Mouse (Mus musculus) heart, adult 2 months (tissue): Measurements from ENCODE around the gene Rnf141. TPM values are rescaled to one million over a fixed set of nuclear protein-coding genes. Genes with fewer than 3 reads are reported as not detected.

Experiments used
- DNase-seq, 2 experiments: peaks; one replicate each; pipeline ENCODE4 v3.0.0; 2021
- H3K27ac ChIP-seq: fragments of 200-600 bp; 2 replicates; pipeline ENCODE4 v1.8.1; 2022
- H3K27me3 ChIP-seq: fragments of 200-500 bp; 2 replicates; pipeline ENCODE4 v1.6.1; 2012; ENCODE audit warnings: mild to moderate bottlenecking, low read length, inconsistent platforms, mixed read lengths; ENCODE audit not compliant: control insufficient read depth, insufficient read depth
- H3K36me3 ChIP-seq: fragments of 200-500 bp; 2 replicates; pipeline ENCODE4 v1.6.1; 2012; ENCODE audit warnings: low read length, inconsistent platforms; ENCODE audit not compliant: control insufficient read depth, insufficient read depth
- H3K4me1 ChIP-seq: fragments of 200-500 bp; 2 replicates; pipeline ENCODE4 v1.6.1; 2011; ENCODE audit warnings: low read length; ENCODE audit not compliant: control insufficient read depth, insufficient read depth
- H3K4me3 ChIP-seq: fragments of 200-600 bp; 2 replicates; pipeline ENCODE4 v1.8.1; 2022
- H3K79me2 ChIP-seq: fragments of 200-500 bp; replicated peaks from 2 replicates; pipeline ENCODE4 v1.6.1; 2012; ENCODE audit warnings: mild to moderate bottlenecking, inconsistent platforms, low read length, moderate library complexity, mixed read lengths; ENCODE audit not compliant: control insufficient read depth, insufficient read depth
- H3K9ac ChIP-seq: fragments of 200-500 bp; 2 replicates; pipeline ENCODE4 v1.6.1; 2012; ENCODE audit warnings: low read depth, mild to moderate bottlenecking, control low read depth, inconsistent platforms, low read length, mixed read lengths
- CTCF ChIP-seq: fragments of 200-600 bp; IDR thresholded peaks from 2 replicates; pipeline ENCODE4 v1.8.1; 2022; ENCODE audit warnings: antibody characterized with exemption, mild to moderate bottlenecking, moderate library complexity
- EP300 ChIP-seq: fragments of 200-500 bp; IDR thresholded peaks from 2 replicates; pipeline ENCODE4 v1.6.1; 2011; ENCODE audit warnings: low read depth, low read length, control low read depth; ENCODE audit not compliant: insufficient read depth
- POLR2A ChIP-seq: fragments of 200-500 bp; IDR thresholded peaks from 2 replicates; pipeline ENCODE4 v1.6.1; 2011; ENCODE audit warnings: mild to moderate bottlenecking, low read depth, low read length, control low read depth; ENCODE audit not compliant: insufficient read depth
- WGBS: fragments of 180-500 bp; shearing (Covaris S2); methylation state at CpG from one replicate; pipeline ENCODE4 v1.1.7; 2018; 5-methylcytosine and 5-hydroxymethylcytosine counted together
- intact Hi-C: fragments of 180-260 bp; cut with DNase I; formaldehyde crosslinking; loops from one replicate; pipeline ENCODE4 v1.15.1; 2025
- polyA plus RNA-seq: library from polyadenylated mRNA; depleted of rRNA; stranded (reverse); fragments of >200 nt; gene quantifications from 2 replicates; pipeline ENCODE4 v1.2.3, GENCODE M21; 2012
- total RNA-seq, 2 experiments: library from RNA; stranded (reverse); gene quantifications; 2 replicates each; pipeline ENCODE4 v1.2.3; 2021

Gene Rnf141
- total and polyA plus RNA-seq, 3 experiments, result 19.4 to 36.4 (median 33.2) TPM

DNA sequence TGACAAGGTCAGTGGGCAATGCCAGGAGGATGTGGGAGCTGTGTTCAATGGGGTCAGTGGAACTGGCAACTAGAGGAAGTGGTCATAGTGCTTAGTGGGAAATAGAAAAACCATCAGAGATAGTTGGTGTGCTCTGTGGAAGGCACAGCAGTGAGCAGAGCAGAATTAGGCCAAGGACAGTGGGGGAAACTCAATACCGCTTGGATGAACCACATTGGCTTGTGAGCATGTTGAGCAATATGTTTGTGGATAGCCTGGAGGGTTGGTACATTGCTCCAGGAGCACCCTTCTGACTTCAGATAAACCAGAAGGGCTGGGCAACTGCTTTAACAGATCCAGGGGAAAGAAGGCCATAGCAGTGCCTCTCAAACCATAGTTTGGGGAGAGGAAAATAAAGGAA is 4.1 kb upstream of the Rnf141 start:
- 91% methylated on average over 1 of the region's 1 CpGs for WGBS
- H3K9ac ChIP-seq, result no peak overlapping the region
- H3K27me3 ChIP-seq, result no peaks in the 10 kb centered on the region
- intact Hi-C loops, result no loop called here
- DNase-seq, result no peak
- no peak overlapping the region for H3K4me3 ChIP-seq
- no peak for TF ChIP-seq POLR2A
- TF ChIP-seq CTCF, result no peak
- TF ChIP-seq EP300, result no peak
- H3K27ac ChIP-seq, result no peak overlapping the region
- H3K4me1 ChIP-seq, result no peaks in the 10 kb centered on the region
- peaks cover under 1% of the 10 kb centered on the region; the same call in 1 of the 2 replicates for H3K36me3 ChIP-seq
- H3K79me2 ChIP-seq, result no peaks in the 10 kb centered on the region; the same call in 1 of the 2 replicates

DNA sequence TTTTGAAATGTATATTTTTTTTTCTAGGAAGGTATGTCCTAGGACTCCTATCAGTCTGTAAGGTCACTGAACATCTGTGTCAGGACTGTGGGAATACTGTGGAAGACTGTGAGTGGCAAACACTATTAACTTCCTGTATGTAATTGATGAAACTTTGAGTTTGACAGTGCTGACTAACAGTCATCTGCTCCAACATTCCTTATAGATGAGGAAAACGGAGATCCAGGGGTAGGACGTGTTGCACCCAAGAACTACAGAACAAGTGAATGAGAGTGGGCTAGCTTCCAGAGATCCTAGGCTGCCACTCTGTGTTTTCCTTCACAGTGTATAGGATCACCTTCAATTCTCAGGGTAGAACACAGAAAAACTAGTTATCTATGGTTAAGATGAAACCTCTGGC is 3.1 kb upstream of the Rnf141 start:
- intact Hi-C loops, result no loop called here
- no peak overlapping the region for H3K4me3 ChIP-seq
- no peaks in the 10 kb centered on the region for H3K27me3 ChIP-seq
- peaks cover 2% of the 10 kb centered on the region; the same call in 1 of the 2 replicates for H3K36me3 ChIP-seq
- no peaks in the 10 kb centered on the region for H3K4me1 ChIP-seq
- no peak overlapping the region for H3K27ac ChIP-seq
- H3K9ac ChIP-seq, result no peak overlapping the region
- 36% methylated on average over 2 of the region's 2 CpGs for WGBS
- H3K79me2 ChIP-seq, result no peaks in the 10 kb centered on the region; the same call in 1 of the 2 replicates
- DNase-seq, result no peak
- TF ChIP-seq EP300 (no peak), CTCF (no peak), POLR2A (no peak)

DNA sequence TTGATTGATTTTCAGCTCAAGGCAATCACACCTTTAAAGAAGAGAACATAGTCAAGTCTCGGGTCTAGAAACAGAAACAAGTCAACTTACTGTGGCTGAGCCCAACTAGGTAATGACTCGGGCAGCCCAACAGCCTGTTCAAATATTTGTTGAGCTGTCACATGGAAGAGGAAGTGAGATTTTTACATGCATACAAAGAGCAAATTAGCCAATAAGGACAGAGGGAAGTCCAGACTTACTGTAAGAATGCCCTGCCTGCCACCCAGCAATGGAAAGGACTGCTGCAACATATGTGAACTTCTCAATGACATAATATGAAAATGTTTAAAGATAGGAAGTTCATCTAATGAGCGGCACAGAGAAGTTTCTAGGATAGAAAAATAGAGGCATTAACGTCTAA is 3.9 kb downstream of the Rnf141 start:
- intact Hi-C loops, result no loop called here
- H3K4me1 ChIP-seq, result no peaks in the 10 kb centered on the region; the same call in 1 of the 2 replicates
- no peak overlapping the region for H3K27ac ChIP-seq
- TF ChIP-seq POLR2A (0 out of 2 replicates have a peak, but pooled peaks have one; percentile 21), EP300 (no peak)
- WGBS, result 68% methylated on average over 4 of the region's 4 CpGs
- peaks cover 5% of the 10 kb centered on the region; the same call in 1 of the 2 replicates for H3K79me2 ChIP-seq
- no peak for DNase-seq
- H3K9ac ChIP-seq, result no peak overlapping the region
- H3K27me3 ChIP-seq, result no peaks in the 10 kb centered on the region
- H3K4me3 ChIP-seq, result no peak overlapping the region
- H3K36me3 ChIP-seq, result peaks cover 2% of the 10 kb centered on the region; the same call in 1 of the 2 replicates

DNA sequence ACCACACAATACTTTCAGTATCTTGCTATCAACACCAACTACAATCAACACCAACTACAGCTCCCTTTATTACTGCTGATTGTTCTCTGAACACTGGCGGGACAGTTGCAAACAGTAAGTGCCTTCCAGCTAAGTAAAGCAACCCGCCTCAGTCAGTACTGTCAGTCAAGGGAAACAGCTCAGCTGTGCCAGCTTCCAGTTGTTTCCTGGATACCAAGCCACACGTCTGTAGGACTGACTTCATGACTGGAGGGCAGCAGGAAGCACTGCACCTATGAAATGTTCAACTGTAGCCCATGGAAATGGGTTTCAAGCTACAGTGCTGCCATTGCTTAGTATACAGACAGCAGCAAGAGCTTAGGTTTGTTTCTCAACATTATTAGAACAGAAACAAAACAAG is 9.7 kb downstream of the Rnf141 start:
- Histone ChIP-seq H3K27ac (no peak overlapping the region), H3K27me3 (no peaks in the 10 kb centered on the region), H3K4me3 (no peak overlapping the region), H3K36me3 (peaks cover 12% of the 10 kb centered on the region), H3K4me1 (peaks cover 3% of the 10 kb centered on the region), H3K79me2 (peaks cover 3% of the 10 kb centered on the region; the same call in 1 of the 2 replicates), H3K9ac (no peak overlapping the region)
- TF ChIP-seq POLR2A (no peak), CTCF (no peak), EP300 (no peak)
- DNase-seq, result no peak
- 32% methylated on average over 3 of the region's 3 CpGs for WGBS
- intact Hi-C loops, result no loop called here

DNA sequence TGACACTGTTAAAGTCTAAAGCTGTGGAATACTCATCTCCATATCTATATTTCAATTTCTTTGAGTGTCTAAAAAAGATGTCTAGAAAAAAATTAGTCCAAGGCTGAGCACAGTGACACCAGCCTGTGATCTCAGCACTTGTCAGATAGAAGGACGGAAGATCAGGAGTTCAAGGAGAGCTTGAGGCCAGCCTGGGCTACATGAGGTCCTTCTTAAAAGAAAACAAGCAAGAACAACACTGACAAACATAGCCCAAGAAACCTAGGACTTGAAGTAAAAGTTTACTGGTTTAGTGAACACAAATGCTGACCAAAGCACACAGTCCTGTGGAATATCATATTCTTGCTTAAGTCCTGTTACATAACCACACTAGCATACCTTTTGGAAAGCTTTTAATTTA is 10.2 kb downstream of the Rnf141 start:
- Histone ChIP-seq H3K4me1 (peaks cover 3% of the 10 kb centered on the region), H3K27me3 (no peaks in the 10 kb centered on the region), H3K79me2 (peaks cover 3% of the 10 kb centered on the region; the same call in 1 of the 2 replicates), H3K36me3 (peaks cover 12% of the 10 kb centered on the region), H3K9ac (no peak overlapping the region), H3K27ac (no peak overlapping the region), H3K4me3 (no peak overlapping the region)
- WGBS, result 98% methylated on average over 1 of the region's 1 CpGs
- intact Hi-C loops, result no loop called here
- no peak for DNase-seq
- TF ChIP-seq CTCF (no peak), POLR2A (no peak), EP300 (no peak)

DNA sequence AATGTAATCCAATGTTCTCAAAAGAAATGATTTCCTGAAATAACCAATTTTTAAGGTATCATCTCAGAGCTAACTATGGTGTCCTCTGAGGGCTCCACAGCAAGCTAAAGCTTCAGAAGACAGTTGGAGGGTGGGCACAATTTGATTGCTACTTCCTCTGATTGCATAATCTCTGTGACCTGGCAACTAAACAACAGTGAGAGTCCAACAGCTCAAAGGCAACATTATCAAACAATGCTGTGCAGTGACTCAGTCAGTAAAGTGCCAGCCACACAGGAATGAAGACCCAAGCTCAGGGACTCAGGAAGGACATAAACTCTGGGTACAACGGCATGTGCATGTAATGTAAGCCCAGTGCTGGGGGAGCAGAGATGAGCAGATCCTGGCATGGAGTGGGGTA is 11.2 kb downstream of the Rnf141 start:
- Histone ChIP-seq H3K9ac (no peak overlapping the region), H3K27me3 (no peaks in the 10 kb centered on the region), H3K27ac (peak overlapping the region; percentile 48), H3K4me3 (no peak overlapping the region), H3K4me1 (peaks cover 3% of the 10 kb centered on the region), H3K36me3 (peaks cover 12% of the 10 kb centered on the region), H3K79me2 (peaks cover 2% of the 10 kb centered on the region; the same call in 1 of the 2 replicates)
- intact Hi-C loops, result no loop called here
- 32% methylated on average over 1 of the region's 1 CpGs for WGBS
- TF ChIP-seq CTCF, result no peak
- 0 out of 2 replicates have a peak, but pooled peaks have one; percentile 26 for TF ChIP-seq EP300
- DNase-seq, result no peak
